Mouse (Mus musculus): ENCODE data around the gene Exoc7. TPM values are rescaled to one million over a fixed set of nuclear protein-coding genes. Genes with fewer than 3 reads are reported as not detected.
"Not testable (repeated sequence)": the region's sequence is repeated elsewhere in the genome, so short reads cannot be mapped to it uniquely, and the experiment has no call there.

The Exoc7 gene
- polyA plus RNA-seq, 1 experiment from 2014 or later: 114 TPM

DNA sequence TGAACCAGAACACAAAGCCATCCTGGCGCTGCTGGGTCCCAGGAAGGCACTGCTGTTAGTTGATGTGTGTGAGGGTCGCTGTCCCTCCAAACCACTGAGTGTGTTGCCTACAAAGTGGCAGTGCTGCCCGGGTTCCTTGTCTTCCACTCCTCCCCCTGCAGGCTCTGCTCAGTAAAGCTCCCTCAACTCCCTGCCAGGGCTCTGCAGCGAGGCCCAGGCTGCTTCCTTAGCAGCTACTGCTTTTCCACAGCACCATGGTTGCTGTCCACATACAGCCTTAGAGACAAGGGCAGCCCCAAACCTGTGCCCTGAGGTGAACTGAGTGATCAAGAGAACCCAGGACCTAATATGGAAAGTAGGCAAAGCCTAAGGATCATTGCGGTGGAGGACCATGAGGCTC, 19.7 kb downstream of the Exoc7 start:
- Histone ChIP-seq H3K4me1 (peaks cover 7% of the 10 kb centered on the region; the same call in 1 of the 2 replicates), H3K4me3 (no peak overlapping the region), H3K9ac (replicated peaks) (no peak overlapping the region), H3K4me2 (replicated peaks) (no peak overlapping the region), H3K27me3 (peaks cover 27% of the 10 kb centered on the region), H3K9me3 (no peaks in the 10 kb centered on the region), H3K36me3 (peaks cover 45% of the 10 kb centered on the region), H3K27ac (replicated peaks) (no peak overlapping the region)
- no peak for ATAC-seq (replicated peaks)
- WGBS: 79% methylated on average over 5 of the region's 5 CpGs

DNA sequence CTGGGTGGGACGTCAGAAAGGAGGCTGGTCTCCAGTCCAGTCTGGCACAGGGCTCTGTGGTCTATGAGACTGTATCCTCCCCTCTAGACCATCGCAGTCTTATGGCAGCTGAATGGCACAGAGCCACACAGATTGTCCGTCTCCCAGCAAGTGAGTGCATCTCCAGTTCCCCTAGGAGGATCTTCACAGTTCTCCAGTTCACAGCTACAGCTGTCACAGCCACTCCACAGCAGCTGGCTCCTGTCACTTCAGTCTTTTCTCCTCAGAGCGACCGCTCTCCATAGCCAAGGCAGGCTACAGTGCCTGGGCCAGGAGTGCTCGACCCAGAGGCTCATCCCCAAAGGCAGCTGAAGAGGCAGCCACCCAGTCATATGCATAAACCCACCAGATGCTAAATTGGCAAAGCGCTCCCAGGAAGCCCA, 21.3 kb downstream of the Exoc7 start:
- no peak overlapping the region for H3K4me3 ChIP-seq
- no peak overlapping the region for H3K4me2 ChIP-seq (replicated peaks)
- peaks cover 34% of the 10 kb centered on the region for H3K36me3 ChIP-seq
- H3K27me3 ChIP-seq: peaks cover 42% of the 10 kb centered on the region
- ATAC-seq (replicated peaks): no peak
- peaks cover 20% of the 10 kb centered on the region for H3K4me1 ChIP-seq
- 69% methylated on average over 7 of the region's 7 CpGs for WGBS
- H3K27ac ChIP-seq (replicated peaks): no peak overlapping the region
- H3K9ac ChIP-seq (replicated peaks): no peak overlapping the region
- H3K9me3 ChIP-seq: no peaks in the 10 kb centered on the region

DNA sequence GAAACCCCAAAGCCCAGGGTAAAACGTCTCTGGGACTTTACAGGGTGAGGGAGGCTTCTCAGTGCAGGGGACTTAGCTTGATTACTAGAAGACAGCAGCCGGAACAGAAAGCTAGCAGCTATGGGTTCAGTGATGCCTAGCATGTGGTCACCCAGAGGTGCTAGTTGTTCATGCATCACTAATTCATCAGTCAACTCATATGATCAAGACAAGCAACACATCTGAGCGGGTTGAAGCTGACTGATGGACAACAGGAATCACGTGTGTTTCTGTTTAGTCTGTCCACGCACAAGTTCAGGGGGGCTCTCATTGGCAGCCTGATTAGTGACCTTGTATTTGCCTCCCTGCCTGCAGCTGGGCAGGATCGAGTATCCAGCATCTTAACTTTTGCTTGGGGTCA, 23.1 kb downstream of the Exoc7 start:
- ATAC-seq (replicated peaks): no peak
- WGBS: 64% methylated on average over 6 of the region's 6 CpGs
- no peak overlapping the region for H3K9ac ChIP-seq (replicated peaks)
- peaks cover 20% of the 10 kb centered on the region for H3K4me1 ChIP-seq
- peaks cover 55% of the 10 kb centered on the region for H3K27me3 ChIP-seq
- H3K4me3 ChIP-seq: no peak overlapping the region
- no peak overlapping the region for H3K4me2 ChIP-seq (replicated peaks)
- peaks cover 18% of the 10 kb centered on the region for H3K36me3 ChIP-seq
- H3K27ac ChIP-seq (replicated peaks): no peak overlapping the region
- no peaks in the 10 kb centered on the region for H3K9me3 ChIP-seq

DNA sequence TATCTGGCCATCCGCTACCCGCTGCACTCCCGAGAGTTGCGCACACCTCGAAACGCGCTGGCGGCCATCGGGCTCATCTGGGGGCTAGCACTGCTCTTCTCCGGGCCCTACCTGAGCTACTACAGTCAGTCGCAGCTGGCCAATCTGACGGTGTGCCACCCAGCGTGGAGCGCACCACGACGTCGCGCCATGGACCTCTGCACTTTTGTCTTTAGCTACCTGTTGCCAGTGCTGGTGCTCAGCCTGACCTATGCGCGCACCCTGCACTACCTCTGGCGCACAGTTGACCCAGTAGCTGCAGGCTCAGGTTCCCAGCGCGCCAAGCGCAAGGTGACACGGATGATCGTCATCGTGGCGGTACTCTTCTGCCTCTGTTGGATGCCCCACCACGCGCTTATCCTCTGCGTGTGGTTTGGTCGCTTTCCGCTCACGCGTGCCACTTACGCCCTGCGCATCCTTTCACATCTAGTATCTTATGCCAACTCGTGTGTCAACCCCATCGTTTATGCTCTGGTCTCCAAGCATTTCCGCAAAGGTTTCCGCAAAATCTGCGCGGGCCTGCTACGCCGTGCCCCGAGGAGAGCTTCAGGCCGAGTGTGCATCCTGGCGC, 24.0 kb downstream of the Exoc7 start:
- H3K9me3 ChIP-seq: no peaks in the 10 kb centered on the region
- no peak overlapping the region for H3K9ac ChIP-seq (replicated peaks)
- H3K4me2 ChIP-seq (replicated peaks): no peak overlapping the region
- no peak for ATAC-seq (replicated peaks)
- H3K36me3 ChIP-seq: peaks cover 8% of the 10 kb centered on the region
- H3K4me3 ChIP-seq: no peak overlapping the region
- 9% methylated on average over 48 of the region's 48 CpGs for WGBS
- H3K27ac ChIP-seq (replicated peaks): no peak overlapping the region
- peaks cover 55% of the 10 kb centered on the region for H3K27me3 ChIP-seq
- peaks cover 20% of the 10 kb centered on the region for H3K4me1 ChIP-seq

DNA sequence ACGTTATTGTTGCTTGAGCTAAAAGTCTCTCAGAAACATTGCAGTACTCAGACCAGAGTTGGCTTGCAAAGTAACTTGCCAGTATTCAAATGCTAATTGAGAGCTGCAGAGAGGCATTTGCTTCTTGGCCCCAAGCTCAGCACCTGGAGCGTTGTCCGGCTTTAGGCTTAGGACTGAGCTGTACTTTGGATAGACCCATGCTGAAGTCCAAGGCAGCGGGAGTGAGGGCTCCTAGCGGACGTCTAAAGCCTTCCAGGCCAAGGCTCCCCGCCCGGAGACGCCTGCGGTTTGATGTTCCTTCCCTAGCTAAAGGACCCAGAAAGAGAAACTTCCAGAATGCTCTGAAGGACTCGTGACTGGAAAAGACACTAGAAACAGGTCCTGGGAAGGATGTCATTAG, 24.9 kb downstream of the Exoc7 start:
- Histone ChIP-seq H3K9ac (replicated peaks) (no peak overlapping the region), H3K36me3 (no peaks in the 10 kb centered on the region), H3K4me3 (0 out of 2 replicates have a peak overlapping the region, but pooled peaks have one; percentile 31), H3K4me2 (replicated peaks) (no peak overlapping the region), H3K9me3 (no peaks in the 10 kb centered on the region), H3K4me1 (peaks cover 20% of the 10 kb centered on the region), H3K27me3 (peaks cover 55% of the 10 kb centered on the region), H3K27ac (replicated peaks) (no peak overlapping the region)
- no peak for ATAC-seq (replicated peaks)
- 0% methylated on average over 11 of the region's 11 CpGs for WGBS

DNA sequence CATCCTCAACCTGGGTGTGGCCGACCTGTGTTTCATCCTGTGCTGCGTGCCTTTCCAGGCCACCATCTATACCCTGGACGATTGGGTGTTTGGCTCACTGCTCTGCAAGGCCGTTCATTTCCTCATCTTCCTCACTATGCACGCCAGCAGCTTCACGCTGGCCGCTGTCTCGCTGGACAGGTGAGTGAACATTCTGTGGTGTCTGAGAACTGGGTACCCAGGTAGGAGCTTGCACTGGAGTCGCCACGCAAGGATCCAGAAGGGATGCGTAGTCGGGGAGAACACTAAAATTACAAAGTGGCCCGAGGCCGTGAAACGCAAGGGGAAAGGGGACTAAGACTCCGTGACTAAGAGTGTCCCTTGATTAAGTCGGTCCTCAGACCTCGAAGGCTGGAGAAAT, 25.4 kb downstream of the Exoc7 start:
- 2% methylated on average over 18 of the region's 18 CpGs for WGBS
- peaks cover 55% of the 10 kb centered on the region for H3K27me3 ChIP-seq
- H3K9ac ChIP-seq (replicated peaks): peak overlapping the region; percentile 24; the same call in 1 of the 2 replicates
- no peak overlapping the region for H3K27ac ChIP-seq (replicated peaks)
- no peaks in the 10 kb centered on the region for H3K36me3 ChIP-seq
- no peak for ATAC-seq (replicated peaks)
- H3K4me2 ChIP-seq (replicated peaks): peak overlapping the region; percentile 46
- peaks cover 20% of the 10 kb centered on the region for H3K4me1 ChIP-seq
- H3K9me3 ChIP-seq: no peaks in the 10 kb centered on the region
- peak overlapping the region; percentile 31 for H3K4me3 ChIP-seq

DNA sequence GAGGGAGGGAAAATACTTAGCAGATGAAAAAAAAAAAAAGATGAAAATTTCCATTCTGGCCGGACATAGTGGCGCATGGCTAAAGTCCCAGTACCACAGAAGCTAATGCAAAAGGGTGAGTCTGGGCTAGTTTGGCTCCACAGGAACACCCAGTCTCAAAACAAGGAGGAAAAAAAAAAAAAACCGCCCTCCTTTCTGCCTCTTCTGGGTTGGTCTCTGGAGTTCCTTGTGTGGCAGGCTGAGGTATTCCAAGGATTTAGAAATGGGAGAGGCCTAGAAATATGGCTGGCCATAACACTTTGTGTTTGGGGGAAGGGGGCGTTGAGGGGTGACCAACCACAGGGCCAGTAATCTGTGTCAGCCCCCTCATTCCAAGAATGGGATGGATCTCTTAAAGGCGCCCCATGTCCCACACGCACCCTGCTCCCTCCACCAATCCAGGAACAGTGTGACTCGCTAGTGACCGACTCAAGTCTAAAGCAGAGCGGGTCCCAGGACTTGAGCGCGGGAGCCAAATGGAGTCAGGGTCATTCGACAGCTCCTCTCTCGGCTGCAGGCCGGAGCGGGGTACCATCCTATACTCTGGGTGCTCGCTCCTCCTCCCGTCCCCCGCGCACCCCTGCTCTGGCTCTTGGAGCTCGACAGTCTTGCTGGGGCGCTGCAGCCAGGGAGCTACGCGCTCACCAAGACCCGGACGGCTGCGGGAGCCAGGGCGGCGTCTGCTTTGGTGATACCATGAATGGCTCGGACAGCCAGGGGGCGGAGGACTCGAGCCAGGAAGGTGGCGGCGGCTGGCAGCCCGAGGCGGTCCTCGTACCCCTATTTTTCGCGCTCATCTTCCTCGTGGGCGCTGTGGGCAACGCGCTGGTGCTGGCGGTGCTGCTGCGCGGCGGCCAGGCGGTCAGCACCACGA, 26.0 kb downstream of the Exoc7 start, which contains the start of gene Galr2:
TSS of gene Galr2 (plus strand) at position 189 of the 913 bp plus-strand sequence.
- H3K9me3 ChIP-seq: no peaks in the 10 kb centered on the region
- no peak for ATAC-seq (replicated peaks)
- peaks cover 20% of the 10 kb centered on the region for H3K4me1 ChIP-seq
- 6% methylated on average over 48 of the region's 48 CpGs for WGBS
- H3K4me3 ChIP-seq: peak within 1 kb of the TSS; percentile 31
- H3K9ac ChIP-seq (replicated peaks): peak within 1 kb of the TSS; percentile 24
- no peaks in the 10 kb centered on the region for H3K36me3 ChIP-seq
- H3K27ac ChIP-seq (replicated peaks): no peak within 1 kb of the TSS
- peak within 1 kb of the TSS; percentile 46 for H3K4me2 ChIP-seq (replicated peaks)
- peaks cover 55% of the 10 kb centered on the region for H3K27me3 ChIP-seq

DNA sequence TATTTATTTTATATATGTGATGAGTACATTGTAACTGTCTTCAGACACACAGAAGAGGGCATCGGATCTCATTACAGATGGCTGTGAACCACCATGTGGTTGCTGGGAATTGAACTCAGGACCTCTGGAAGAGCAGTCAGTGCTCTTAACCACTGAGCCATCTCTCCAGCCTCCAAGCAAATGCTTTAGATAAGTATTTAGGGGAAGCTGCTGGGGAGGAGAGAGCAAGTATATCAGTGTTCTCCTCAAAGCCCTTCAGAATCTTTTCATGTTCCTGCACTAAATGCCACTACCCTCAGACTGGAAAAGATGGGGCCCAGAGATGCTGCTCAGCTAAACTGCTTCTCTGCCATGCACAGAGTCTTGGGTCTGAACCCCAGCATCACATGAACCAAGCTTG, 29.8 kb downstream of the Exoc7 start:
- 91% methylated on average over 1 of the region's 1 CpGs for WGBS

DNA sequence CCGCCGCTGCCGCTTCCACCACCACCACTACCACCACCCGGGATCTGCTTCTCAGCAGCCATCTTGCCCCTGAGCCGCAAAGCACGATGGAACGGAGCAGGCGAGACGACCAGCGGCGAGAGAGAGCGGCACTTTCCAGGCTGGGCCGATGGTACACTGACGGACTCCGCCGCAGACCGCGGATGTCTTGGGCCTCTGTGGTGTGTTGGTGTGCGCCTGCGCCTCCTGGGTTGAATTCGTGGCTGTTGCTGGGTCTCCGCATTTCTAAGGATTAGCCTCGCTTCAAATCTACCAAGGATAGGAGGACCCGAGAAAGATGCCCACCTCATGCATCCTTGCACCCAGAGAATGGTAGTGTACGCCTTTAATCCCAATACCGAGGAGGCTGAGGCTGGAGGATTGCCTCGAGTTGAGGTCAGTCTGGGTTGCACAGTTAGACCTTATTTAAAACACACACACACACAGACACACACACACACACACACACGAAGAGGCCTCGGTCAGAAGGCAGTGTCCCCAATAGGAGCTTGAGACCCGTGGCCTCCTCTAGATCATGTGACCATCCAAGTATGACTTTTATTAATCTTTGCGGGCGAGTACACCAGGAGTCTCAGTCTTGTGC, 32.9 kb downstream of the Exoc7 start, which contains the start of gene Srp68:
TSS of gene Srp68 (minus strand) at position 173 of the 622 bp plus-strand sequence.
- 2% methylated on average over 32 of the region's 32 CpGs for whole genome bisulfite sequencing
- Histone ChIP-seq H3K27ac (replicated peaks) (peak within 1 kb of the TSS; percentile 95), H3K4me3 (peak within 1 kb of the TSS; percentile 77), H3K4me1 (peaks cover 31% of the 10 kb centered on the region), H3K4me2 (replicated peaks) (peak within 1 kb of the TSS; percentile 78), H3K36me3 (peaks cover 4% of the 10 kb centered on the region; the same call in 1 of the 2 replicates), H3K9ac (replicated peaks) (peak within 1 kb of the TSS; percentile 87), H3K9me3 (no peaks in the 10 kb centered on the region), H3K27me3 (no peaks in the 10 kb centered on the region)
- peak; percentile 100 for ATAC-seq (replicated peaks)

More for the DNA sequence above, 29.8 kb downstream of the Exoc7 start:
- Histone ChIP-seq H3K27me3 (peaks cover 26% of the 10 kb centered on the region), H3K4me1 (peaks cover 30% of the 10 kb centered on the region)
- H3K9me3 ChIP-seq; H3K36me3 ChIP-seq; H3K27ac ChIP-seq (replicated peaks); H3K4me2 ChIP-seq (replicated peaks); H3K9ac ChIP-seq (replicated peaks); H3K4me3 ChIP-seq; ATAC-seq (replicated peaks): not testable (repeated sequence)

DNA sequence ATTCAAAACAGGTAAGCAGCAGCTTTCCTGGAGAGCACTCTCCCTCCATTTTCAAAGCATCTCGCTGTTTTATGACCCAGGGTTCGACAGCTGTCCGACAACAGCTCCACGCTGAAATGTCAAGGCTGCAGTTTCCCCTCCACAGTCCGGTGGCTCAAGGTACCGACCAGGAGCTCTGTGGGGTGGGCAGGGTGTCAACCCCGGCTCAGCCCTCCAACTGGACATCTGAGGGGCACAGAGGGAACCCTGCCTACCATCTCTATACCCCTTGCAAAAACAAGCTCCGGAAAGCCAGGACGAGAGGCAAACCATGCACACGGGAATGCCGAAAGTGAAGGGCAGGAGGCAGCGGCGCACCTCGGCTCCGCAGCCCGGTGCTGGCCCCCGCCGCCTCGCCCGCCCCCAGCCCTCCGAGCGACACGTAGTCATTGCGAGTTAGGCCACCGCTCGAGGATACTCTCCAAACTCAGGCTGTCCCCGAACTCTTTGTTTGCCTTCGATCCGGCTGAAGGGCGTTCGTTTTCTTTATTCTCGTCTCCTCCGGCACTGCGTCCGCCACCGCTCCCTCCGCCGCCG, 33.5 kb downstream of the Exoc7 start:
- Histone ChIP-seq H3K36me3 (peaks cover 9% of the 10 kb centered on the region), H3K27ac (replicated peaks) (peak overlapping the region; percentile 95), H3K27me3 (no peaks in the 10 kb centered on the region), H3K4me3 (peak overlapping the region; percentile 77), H3K9ac (replicated peaks) (peak overlapping the region; percentile 87), H3K9me3 (no peaks in the 10 kb centered on the region), H3K4me1 (peaks cover 31% of the 10 kb centered on the region), H3K4me2 (replicated peaks) (peak overlapping the region; percentile 78)
- peak; percentile 63 for ATAC-seq (replicated peaks)
- WGBS: under 1% methylated on average over 39 of the region's 39 CpGs

DNA sequence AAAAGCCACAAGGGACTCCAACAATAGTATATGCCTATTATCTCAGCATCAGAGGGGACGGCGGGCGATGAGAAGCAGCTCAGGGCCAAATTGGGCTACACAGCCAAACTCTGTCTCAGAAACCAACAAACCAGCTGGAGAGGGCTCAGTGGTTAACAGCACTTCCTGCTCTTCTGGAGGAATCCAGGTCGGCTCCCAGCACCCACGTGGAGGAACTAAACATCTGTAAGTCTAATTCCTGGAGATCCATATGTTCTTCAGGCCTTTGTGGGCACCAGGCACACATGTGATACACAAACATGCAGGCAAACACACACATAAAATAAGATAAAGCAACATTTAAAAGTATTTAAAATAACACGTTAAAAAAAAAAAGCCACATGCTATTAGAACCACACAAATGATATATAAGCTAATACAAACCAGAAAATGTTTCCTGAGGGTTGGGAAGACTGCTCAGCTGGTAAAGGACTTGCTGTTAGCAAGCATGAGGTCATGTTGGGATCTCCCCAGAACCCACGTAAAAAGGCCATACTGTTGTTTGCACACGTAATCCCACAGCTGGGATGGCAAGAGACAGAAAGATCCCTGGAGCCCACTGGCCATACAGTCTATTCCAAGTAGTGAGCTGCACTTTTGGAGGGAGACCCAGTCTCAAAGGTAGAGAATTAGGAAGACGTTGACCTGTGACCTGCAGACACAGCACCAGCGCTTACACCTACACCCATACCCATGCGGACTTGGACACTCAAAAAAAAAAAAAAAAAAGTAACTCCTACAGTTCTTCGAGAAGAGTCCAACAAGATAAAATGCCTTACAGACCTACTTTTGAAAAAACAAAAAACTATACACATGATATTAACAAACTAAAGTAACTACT, 34.2 kb downstream of the Exoc7 start:
- WGBS: 63% methylated on average over 12 of the region's 12 CpGs
- no peak for ATAC-seq (replicated peaks)
- Histone ChIP-seq H3K27me3 (no peaks in the 10 kb centered on the region), H3K9me3 (no peaks in the 10 kb centered on the region), H3K9ac (replicated peaks) (peak overlapping the region; percentile 87), H3K4me2 (replicated peaks) (peak overlapping the region; percentile 78), H3K4me1 (peaks cover 31% of the 10 kb centered on the region), H3K27ac (replicated peaks) (no peak overlapping the region), H3K36me3 (peaks cover 17% of the 10 kb centered on the region), H3K4me3 (peak overlapping the region; percentile 77)

All from forebrain, embryonic 15.5 days (tissue).